Mouse (Mus musculus) gastrocnemius, postnatal 36 days (tissue): Measurements from ENCODE around the gene Rhov. TPM values are rescaled to one million over a fixed set of nuclear protein-coding genes. Genes with fewer than 3 reads are reported as not detected.

ENCODE experiments used
- DNase-seq, 2 experiments: peaks; one replicate each; pipeline ENCODE4 v3.0.0; 2022
- intact Hi-C: fragments of 180-260 bp; cut with DNase I; formaldehyde crosslinking; loops from one replicate; pipeline ENCODE4 v1.15.1; 2025
- long read RNA-seq, 2 experiments: library from polyadenylated mRNA; stranded (forward); transcript quantifications; one replicate each; pipeline ENCODE4 v2.0.0; 2021
- total RNA-seq, 2 experiments: library from RNA; stranded (reverse); gene quantifications; 2 replicates each; pipeline ENCODE4 v1.2.3; 2021

The Rhov gene
- not detected for total RNA-seq
- long read RNA-seq, experiment 1, result 0 reads
- long read RNA-seq, experiment 2, result 0 reads

- intact Hi-C loops, result no loop called here
- no peak for DNase-seq
Measured at GRCm38 (mm10) chr2:119270643-119271331, at the start of gene Rhov. Gene Rhov (minus strand): TSS chr2:119271272.

GRCm38 (mm10) chr2:119320571-119320970 lies 49.5 kb upstream of the Rhov start:
- intact Hi-C loops, result no loop called here
- no peak for DNase-seq

GRCm38 (mm10) chr2:119318043-119318710 lies 47.1 kb upstream of the Rhov start:
- no peak for DNase-seq

GRCm38 (mm10) chr2:119314742-119315310 lies 43.8 kb upstream of the Rhov start:
- DNase-seq, result no peak
- intact Hi-C loops, result no loop called here

More at GRCm38 (mm10) chr2:119318043-119318710, 47.1 kb upstream of the Rhov start:
- intact Hi-C loops, result no loop called here

- intact Hi-C loops, result no loop called here
Measured at GRCm38 (mm10) chr2:119313780-119314479, 42.9 kb upstream of the Rhov start.

GRCm38 (mm10) chr2:119312380-119312958 lies 41.4 kb upstream of the Rhov start:
- intact Hi-C loops, result no loop called here
- no peak for DNase-seq

More at GRCm38 (mm10) chr2:119313780-119314479, 42.9 kb upstream of the Rhov start:
- no peak for DNase-seq

- intact Hi-C loops, result no loop called here
- DNase-seq, result no peak
Measured at GRCm38 (mm10) chr2:119311544-119311943, 40.5 kb upstream of the Rhov start.

GRCm38 (mm10) chr2:119304798-119305208 lies 33.7 kb upstream of the Rhov start:
- no peak for DNase-seq
- intact Hi-C loops, result no loop called here

- no peak for DNase-seq
- intact Hi-C loops, result no loop called here
Measured at GRCm38 (mm10) chr2:119304391-119304790, 33.3 kb upstream of the Rhov start.

- intact Hi-C loops, result no loop called here
- DNase-seq, result no peak
Measured at GRCm38 (mm10) chr2:119302876-119303275, 31.8 kb upstream of the Rhov start.

GRCm38 (mm10) chr2:119300819-119301493 lies 29.9 kb upstream of the Rhov start:
- peak in 1 of 2 experiments; percentile 42 for DNase-seq
- intact Hi-C loops, result loop anchor here (2.0 kb wide), 2 partner anchors 36 to 112 kb away; no protein-coding TSS in a partner anchor

- DNase-seq, result peak; percentile 71 to 79
- intact Hi-C loops, result loop anchor here (2.0 kb wide), 2 partner anchors 37 to 113 kb away; no protein-coding TSS in a partner anchor
Measured at GRCm38 (mm10) chr2:119299981-119300818, 29.1 kb upstream of the Rhov start.

GRCm38 (mm10) chr2:119298839-119299238 lies 27.8 kb upstream of the Rhov start:
- intact Hi-C loops, result loop anchor here (1.0 kb wide), 1 partner anchor 140 kb away; no protein-coding TSS in a partner anchor

GRCm38 (mm10) chr2:119298330-119298729 lies 27.3 kb upstream of the Rhov start:
- intact Hi-C loops, result loop anchor here (1.0 kb wide), 1 partner anchor 141 kb away; no protein-coding TSS in a partner anchor
- DNase-seq, result peak in 1 of 2 experiments; percentile 58

More at GRCm38 (mm10) chr2:119298839-119299238, 27.8 kb upstream of the Rhov start:
- DNase-seq, result no peak

- no peak for DNase-seq
- intact Hi-C loops, result no loop called here
Measured at GRCm38 (mm10) chr2:119297506-119297905, 26.4 kb upstream of the Rhov start.

GRCm38 (mm10) chr2:119296756-119297155 lies 25.7 kb upstream of the Rhov start:
- intact Hi-C loops, result no loop called here
- no peak for DNase-seq

GRCm38 (mm10) chr2:119294411-119294810 lies 23.3 kb upstream of the Rhov start:
- intact Hi-C loops, result no loop called here
- DNase-seq, result no peak

GRCm38 (mm10) chr2:119293776-119294390 lies 22.8 kb upstream of the Rhov start:
- intact Hi-C loops, result no loop called here
- DNase-seq, result no peak
